Mouse (Mus musculus): ENCODE data around the gene Slc26a3. TPM values are rescaled to one million over a fixed set of nuclear protein-coding genes. Genes with fewer than 3 reads are reported as not detected.

Gene Slc26a3
- polyA plus RNA-seq, 1 experiment: not detected

DNA sequence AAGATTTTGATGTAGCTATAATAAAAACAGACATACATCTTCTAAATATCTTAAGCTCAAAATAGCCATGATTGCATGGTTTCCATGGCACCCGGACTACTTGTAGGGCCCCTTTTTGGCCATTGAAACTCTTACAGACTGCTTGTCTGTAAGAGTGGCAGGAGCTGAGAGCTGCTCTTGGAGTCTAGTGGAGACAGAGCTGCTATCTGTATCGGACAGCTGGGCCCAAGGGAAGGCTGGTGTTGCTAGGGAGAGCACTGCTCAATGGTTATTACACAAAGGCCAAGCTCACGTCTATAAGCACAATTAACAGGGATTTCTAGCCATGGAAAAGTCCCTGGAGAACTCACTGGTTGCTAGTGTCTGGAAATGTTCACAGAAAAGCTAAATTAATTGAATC, 130.7 kb downstream of the Slc26a3 start:
- H3K27ac ChIP-seq (ENCODE audit: insufficient read depth, low read depth, low read length): no peak overlapping the region
- no peak overlapping the region for H3K4me3 ChIP-seq (ENCODE audit: insufficient read depth, low read depth, low read length)
- peaks cover 6% of the 10 kb centered on the region; the same call in 1 of the 2 replicates for H3K4me1 ChIP-seq (ENCODE audit: control insufficient read depth, insufficient read depth, low read length)
- 75% methylated on average over 3 of the region's 3 CpGs for WGBS
- TF ChIP-seq POLR2A (IDR thresholded peaks at IDR 0.05; ENCODE audit: insufficient read depth, low read depth, low read length): no peak
- TF ChIP-seq CTCF (IDR thresholded peaks at IDR 0.05; ENCODE audit: insufficient read depth, low read depth, low read length): no peak

Other genes with a start within 250 kb of the Slc26a3 start
- not detected in 2 replicates for gene Gm6993, start 150.1 kb upstream of the Slc26a3 start, polyA plus RNA-seq (2012; ENCODE audit: insufficient read depth, insufficient read length, low replicate concordance, missing spikeins)
- gene Lamb1, start 125.6 kb upstream of the Slc26a3 start, polyA plus RNA-seq (2012; ENCODE audit: insufficient read depth, insufficient read length, low replicate concordance, missing spikeins): not detected in 2 replicates
- not detected in 2 replicates for gene Dld, start 39.4 kb upstream of the Slc26a3 start, polyA plus RNA-seq (2012; ENCODE audit: insufficient read depth, insufficient read length, low replicate concordance, missing spikeins)
- not detected in 2 replicates for gene Cbll1, start 108.7 kb downstream of the Slc26a3 start, polyA plus RNA-seq (2012; ENCODE audit: insufficient read depth, insufficient read length, low replicate concordance, missing spikeins)
- gene Slc26a4, start 169.1 kb downstream of the Slc26a3 start, polyA plus RNA-seq (2012; ENCODE audit: insufficient read depth, insufficient read length, low replicate concordance, missing spikeins): not detected in 2 replicates
- not detected in 2 replicates for gene Bcap29, start 243.8 kb downstream of the Slc26a3 start, polyA plus RNA-seq (2012; ENCODE audit: insufficient read depth, insufficient read length, low replicate concordance, missing spikeins)